Mouse (Mus musculus): ENCODE results near the gene Fbxl8. TPM values are rescaled to one million over a fixed set of nuclear protein-coding genes. Genes with fewer than 3 reads are reported as not detected.
"Not testable (repeated sequence)": the region's sequence is repeated elsewhere in the genome, so short reads cannot be mapped to it uniquely, and the experiment has no call there.

Fbxl8 gene
- polyA plus RNA-seq, 1 experiment from 2014 or later = 2.9 TPM

DNA sequence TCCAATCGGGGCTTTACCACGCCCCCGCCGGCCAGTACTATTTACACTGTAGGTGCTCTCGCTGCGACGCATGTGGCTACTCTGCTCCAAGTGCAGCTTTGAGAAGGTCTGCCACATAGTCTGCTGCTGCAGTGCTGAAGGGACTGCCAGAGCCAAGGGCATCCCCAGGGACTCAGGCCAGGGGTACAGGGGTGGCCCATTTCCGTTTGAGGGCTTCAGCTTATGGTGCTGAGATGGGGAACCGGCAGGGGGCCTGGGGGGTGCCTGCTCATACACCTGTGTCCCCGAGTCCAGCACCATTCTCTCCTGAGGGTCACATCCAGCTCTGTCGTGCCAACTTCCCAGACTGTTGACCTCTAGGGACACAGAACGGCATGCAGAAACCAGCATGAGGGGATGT is 21.1 kb downstream of the Fbxl8 start:
- peaks cover 6% of the 10 kb centered on the region; the same call in 1 of the 2 replicates for H3K4me1 ChIP-seq (ENCODE audit: control insufficient read depth, insufficient read depth, low read length)
- 52% methylated on average over 12 of the region's 12 CpGs for WGBS
- no peak overlapping the region for H3K4me3 ChIP-seq (ENCODE audit: low read depth, low read length)
- no peak overlapping the region for H3K27ac ChIP-seq (replicated peaks; ENCODE audit: low read depth, low read length)
- DNase-seq (ENCODE audit: low spot score) = no peak
- peaks cover 13% of the 10 kb centered on the region; the same call in 1 of the 2 replicates for H3K36me3 ChIP-seq (ENCODE audit: control insufficient read depth, insufficient read depth, low read length)
- peaks cover 8% of the 10 kb centered on the region for H3K27me3 ChIP-seq (replicated peaks; ENCODE audit: control insufficient read depth, insufficient read depth, low read length)
- H3K4me2 ChIP-seq (ENCODE audit: low read depth, low read length) = no peak overlapping the region
- ATAC-seq (ENCODE audit: low read depth) = no peak
- H3K9ac ChIP-seq (ENCODE audit: low read depth, low read length) = no peak overlapping the region
- H3K9me3 ChIP-seq (ENCODE audit: control insufficient read depth, low read length) = no peaks in the 10 kb centered on the region

DNA sequence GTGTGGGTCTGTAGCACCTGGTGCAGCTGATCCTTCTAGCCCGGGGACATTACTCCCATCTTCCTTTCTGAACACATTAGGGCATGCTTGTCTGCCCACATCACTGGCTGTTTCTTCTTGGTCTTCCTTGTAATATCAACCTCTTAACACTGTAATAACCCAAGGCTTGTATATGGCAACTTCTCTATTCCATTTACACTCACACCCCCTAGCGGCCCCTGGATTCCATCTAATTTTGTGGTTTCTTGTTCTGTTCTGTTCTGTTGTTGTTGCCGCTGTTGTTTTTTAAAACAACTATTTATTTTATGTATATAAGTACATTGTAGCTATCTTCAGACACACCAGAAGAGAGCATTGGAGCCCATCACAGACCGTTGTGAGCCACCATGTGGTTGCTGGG is 22.5 kb downstream of the Fbxl8 start:
- H3K36me3 ChIP-seq (ENCODE audit: control insufficient read depth, insufficient read depth, low read length) = peaks cover 13% of the 10 kb centered on the region; the same call in 1 of the 2 replicates
- H3K4me2 ChIP-seq (ENCODE audit: low read depth, low read length) = no peak overlapping the region
- ATAC-seq (ENCODE audit: low read depth) (no peak), DNase-seq (ENCODE audit: low spot score) (no peak)
- H3K4me1 ChIP-seq (ENCODE audit: control insufficient read depth, insufficient read depth, low read length) = peaks cover 9% of the 10 kb centered on the region; the same call in 1 of the 2 replicates
- H3K4me3 ChIP-seq (ENCODE audit: low read depth, low read length) = no peak overlapping the region
- peaks cover 11% of the 10 kb centered on the region for H3K27me3 ChIP-seq (replicated peaks; ENCODE audit: control insufficient read depth, insufficient read depth, low read length)
- no peak overlapping the region for H3K27ac ChIP-seq (replicated peaks; ENCODE audit: low read depth, low read length)
- no peak overlapping the region for H3K9ac ChIP-seq (ENCODE audit: low read depth, low read length)
- 85% methylated on average over 4 of the region's 4 CpGs for WGBS
- no peaks in the 10 kb centered on the region for H3K9me3 ChIP-seq (ENCODE audit: control insufficient read depth, low read length)

DNA sequence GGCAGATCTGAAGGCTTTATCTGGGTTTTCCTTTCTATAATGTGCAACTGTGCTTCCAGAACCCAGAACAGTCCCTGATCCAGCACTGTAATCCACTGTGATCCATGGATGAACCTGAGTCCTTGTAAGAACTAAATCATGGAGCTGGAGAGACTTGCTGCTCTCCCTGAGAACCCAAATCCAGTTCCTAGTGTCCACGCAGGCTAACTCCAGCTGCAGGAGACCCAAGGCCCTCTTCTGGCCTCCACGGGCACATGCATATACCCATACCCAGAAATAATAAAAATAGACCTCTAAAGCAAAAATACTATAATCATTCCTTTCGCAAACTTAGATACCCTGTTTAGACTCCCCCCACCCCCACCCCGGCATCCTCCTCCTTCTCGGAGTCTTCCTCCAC is 23.8 kb downstream of the Fbxl8 start:
- Histone ChIP-seq H3K4me2 (ENCODE audit: low read depth, low read length) (peak overlapping the region; percentile 64), H3K4me3 (ENCODE audit: low read depth, low read length) (peak overlapping the region; percentile 57; the same call in 1 of the 2 replicates), H3K27ac (replicated peaks; ENCODE audit: low read depth, low read length) (no peak overlapping the region), H3K4me1 (ENCODE audit: control insufficient read depth, insufficient read depth, low read length) (peaks cover 9% of the 10 kb centered on the region; the same call in 1 of the 2 replicates), H3K9me3 (ENCODE audit: control insufficient read depth, low read length) (no peaks in the 10 kb centered on the region), H3K36me3 (ENCODE audit: control insufficient read depth, insufficient read depth, low read length) (0 out of 2 replicates have a peak, but pooled peaks cover 8% of the 10 kb centered on the region), H3K9ac (ENCODE audit: low read depth, low read length) (no peak overlapping the region; the same call in 1 of the 2 replicates), H3K27me3 (replicated peaks; ENCODE audit: control insufficient read depth, insufficient read depth, low read length) (peaks cover 11% of the 10 kb centered on the region)
- WGBS = 93% methylated on average over 5 of the region's 5 CpGs
- ATAC-seq (ENCODE audit: low read depth) = no peak
- no peak for DNase-seq (ENCODE audit: low spot score)

DNA sequence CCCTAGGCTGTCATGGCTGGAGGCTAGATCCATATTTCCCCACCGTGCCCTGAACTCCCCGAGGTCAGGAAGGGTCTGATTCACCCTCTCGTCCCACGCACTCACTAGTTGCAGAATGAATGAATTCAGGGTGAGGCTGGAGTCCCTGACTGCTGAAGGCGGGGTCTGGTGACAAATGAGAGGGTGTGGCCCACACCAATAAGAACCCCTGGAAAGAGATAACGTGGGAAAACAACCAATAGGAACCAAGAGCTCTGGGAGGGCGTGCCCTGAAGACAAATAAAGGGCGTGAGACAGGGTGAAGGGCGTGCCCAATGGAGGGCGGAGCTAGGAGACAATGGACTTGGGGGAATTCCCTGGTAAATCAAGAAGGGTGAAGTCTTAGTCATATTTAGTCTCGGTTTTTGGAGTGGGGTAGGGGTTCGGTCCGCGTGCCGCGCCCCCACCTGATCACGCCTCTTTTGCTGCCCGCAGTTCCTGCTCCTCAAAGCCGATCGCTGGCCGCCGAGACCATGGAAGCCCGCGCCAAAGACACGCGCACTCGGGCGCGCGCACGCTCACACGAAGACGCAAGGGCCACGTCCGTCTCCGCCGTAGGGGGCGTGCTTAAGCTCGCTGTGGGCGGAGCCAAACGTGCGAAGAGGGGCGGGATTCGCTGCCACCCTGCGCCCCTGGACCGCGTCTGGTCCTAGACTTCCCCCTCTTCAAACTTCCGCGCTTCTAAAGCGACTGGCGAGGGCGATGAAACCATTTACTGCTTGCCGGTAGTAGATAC is 24.7 kb downstream of the Fbxl8 start:
- Histone ChIP-seq H3K4me2 (ENCODE audit: low read depth, low read length) (peak overlapping the region; percentile 64), H3K36me3 (ENCODE audit: control insufficient read depth, insufficient read depth, low read length) (0 out of 2 replicates have a peak, but pooled peaks cover 6% of the 10 kb centered on the region), H3K27me3 (replicated peaks; ENCODE audit: control insufficient read depth, insufficient read depth, low read length) (peaks cover 11% of the 10 kb centered on the region), H3K9ac (ENCODE audit: low read depth, low read length) (peak overlapping the region; percentile 68), H3K4me1 (ENCODE audit: control insufficient read depth, insufficient read depth, low read length) (peaks cover 9% of the 10 kb centered on the region; the same call in 1 of the 2 replicates), H3K4me3 (ENCODE audit: low read depth, low read length) (peak overlapping the region; percentile 57), H3K9me3 (ENCODE audit: control insufficient read depth, low read length) (no peaks in the 10 kb centered on the region), H3K27ac (replicated peaks; ENCODE audit: low read depth, low read length) (peak overlapping the region; percentile 76)
- under 1% methylated on average over 30 of the region's 53 CpGs for WGBS
- peak; percentile 98 for DNase-seq (ENCODE audit: low spot score)
- ATAC-seq (ENCODE audit: low read depth) = peak; percentile 94

DNA sequence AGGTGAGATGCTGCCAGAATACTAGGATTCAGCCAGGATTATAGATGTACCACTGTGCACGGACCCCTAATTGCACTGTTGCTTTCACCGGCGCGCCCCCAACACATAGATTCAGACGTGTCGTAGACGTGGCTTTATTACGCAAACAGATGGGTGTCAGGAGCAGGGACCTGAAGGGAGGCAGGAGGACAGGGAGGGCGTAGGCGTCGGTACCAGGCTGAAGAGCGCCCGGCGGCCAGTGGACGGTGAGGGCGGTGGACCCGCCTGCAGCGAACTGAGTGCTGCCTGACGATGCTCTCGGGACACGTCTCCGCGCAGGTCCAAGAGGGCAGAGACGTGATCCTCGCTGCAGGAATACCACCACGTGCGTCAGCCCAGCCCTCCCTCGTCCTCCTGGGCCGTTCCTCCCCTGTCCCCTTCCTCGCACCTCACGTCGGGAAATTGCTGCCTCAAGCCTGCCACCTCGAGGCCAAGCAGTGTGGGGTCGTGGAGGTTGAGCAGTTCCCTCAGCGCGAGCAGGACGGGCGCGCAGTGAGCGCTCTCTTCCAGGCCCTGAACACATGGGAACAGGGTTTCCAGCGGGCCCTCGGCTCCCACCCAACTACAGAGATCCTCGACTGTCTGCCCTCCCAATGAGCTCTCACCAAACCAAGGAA is 25.5 kb downstream of the Fbxl8 start, which contains the start of gene 4931428F04Rik:
Gene 4931428F04Rik, minus strand, starts transcription at position 60 of the 656 bp plus-strand sequence.
- Histone ChIP-seq H3K4me3 (ENCODE audit: low read depth, low read length) (peak within 1 kb of the TSS; percentile 57), H3K9ac (ENCODE audit: low read depth, low read length) (peak within 1 kb of the TSS; percentile 68), H3K36me3 (ENCODE audit: control insufficient read depth, insufficient read depth, low read length) (0 out of 2 replicates have a peak, but pooled peaks cover 6% of the 10 kb centered on the region), H3K9me3 (ENCODE audit: control insufficient read depth, low read length) (no peaks in the 10 kb centered on the region), H3K27me3 (replicated peaks; ENCODE audit: control insufficient read depth, insufficient read depth, low read length) (peaks cover 11% of the 10 kb centered on the region), H3K27ac (replicated peaks; ENCODE audit: low read depth, low read length) (peak within 1 kb of the TSS; percentile 76), H3K4me2 (ENCODE audit: low read depth, low read length) (peak within 1 kb of the TSS; percentile 64), H3K4me1 (ENCODE audit: control insufficient read depth, insufficient read depth, low read length) (peaks cover 9% of the 10 kb centered on the region; the same call in 1 of the 2 replicates)
- peak; percentile 51 for DNase-seq (ENCODE audit: low spot score)
- ATAC-seq (ENCODE audit: low read depth) = peak; percentile 17; the same call in 1 of the 2 replicates
- 2% methylated on average over 24 of the region's 43 CpGs for WGBS

DNA sequence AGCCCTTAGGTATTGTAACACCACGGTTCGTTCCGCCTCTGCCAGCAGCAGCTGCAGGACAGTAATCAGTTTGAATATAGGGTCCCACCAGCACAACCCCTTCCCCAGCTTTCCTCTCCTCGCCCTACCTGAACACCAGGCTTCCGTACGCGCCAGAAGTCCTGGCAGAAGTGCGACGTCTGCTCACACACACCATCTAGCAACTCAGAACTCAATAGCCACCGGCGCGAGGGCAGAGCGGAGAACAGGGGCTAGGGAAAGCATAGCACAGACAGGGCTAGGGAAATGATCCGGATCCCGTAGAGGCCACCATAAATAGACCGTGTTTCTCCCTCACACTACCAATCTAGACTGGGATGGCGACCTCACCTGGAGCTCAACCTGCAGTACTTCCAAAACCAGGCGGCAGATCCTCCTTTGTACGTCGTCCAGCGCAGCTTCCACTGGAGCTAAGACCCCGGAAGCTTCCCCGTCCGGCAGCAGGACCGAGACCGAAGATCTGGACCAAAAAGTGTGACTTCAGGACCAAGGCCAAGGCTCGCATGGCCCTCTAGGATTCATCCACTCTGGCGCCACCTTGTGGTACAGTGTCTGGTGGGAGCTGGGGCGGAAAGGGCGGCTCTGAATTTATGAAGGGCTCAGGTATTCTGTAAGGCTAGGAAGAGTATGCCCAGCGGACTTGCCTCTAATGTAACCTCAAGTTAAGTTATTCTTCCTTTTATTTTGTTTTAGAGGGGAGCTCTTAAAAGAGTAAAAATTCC is 26.3 kb downstream of the Fbxl8 start:
- DNase-seq (ENCODE audit: low spot score) (peak; percentile 90), ATAC-seq (ENCODE audit: low read depth) (no peak)
- peak overlapping the region; percentile 57; the same call in 1 of the 2 replicates for H3K4me3 ChIP-seq (ENCODE audit: low read depth, low read length)
- 6% methylated on average over 31 of the region's 31 CpGs for WGBS
- H3K36me3 ChIP-seq (ENCODE audit: control insufficient read depth, insufficient read depth, low read length) = 0 out of 2 replicates have a peak, but pooled peaks cover under 1% of the 10 kb centered on the region
- H3K4me1 ChIP-seq (ENCODE audit: control insufficient read depth, insufficient read depth, low read length) = peaks cover 9% of the 10 kb centered on the region; the same call in 1 of the 2 replicates
- no peak overlapping the region for H3K27ac ChIP-seq (replicated peaks; ENCODE audit: low read depth, low read length)
- H3K9me3 ChIP-seq (ENCODE audit: control insufficient read depth, low read length) = no peaks in the 10 kb centered on the region
- H3K4me2 ChIP-seq (ENCODE audit: low read depth, low read length) = peak overlapping the region; percentile 64
- no peak overlapping the region for H3K9ac ChIP-seq (ENCODE audit: low read depth, low read length)
- H3K27me3 ChIP-seq (replicated peaks; ENCODE audit: control insufficient read depth, insufficient read depth, low read length) = peaks cover 11% of the 10 kb centered on the region

DNA sequence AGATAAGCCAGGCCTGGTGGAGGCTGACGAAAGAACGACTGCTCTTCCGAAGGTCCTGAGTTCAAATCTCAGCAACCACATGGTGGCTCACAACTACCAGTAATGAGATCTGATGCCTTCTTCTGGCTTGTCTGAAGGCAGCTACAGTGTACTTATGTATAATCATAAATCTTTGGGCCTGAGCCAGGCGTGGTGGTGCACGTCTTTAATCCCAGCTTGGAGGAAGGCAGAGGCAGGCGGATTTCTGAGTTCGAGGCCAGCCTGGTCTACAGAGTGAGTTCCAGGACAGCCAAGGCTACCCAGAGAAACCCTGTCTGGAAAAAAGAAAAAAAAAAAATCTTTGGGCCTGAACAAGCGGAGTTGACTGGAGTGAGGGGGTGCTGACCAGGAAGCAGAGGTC is 26.9 kb downstream of the Fbxl8 start:
- H3K4me1 ChIP-seq (ENCODE audit: control insufficient read depth, insufficient read depth, low read length); H3K9me3 ChIP-seq (ENCODE audit: control insufficient read depth, low read length); H3K36me3 ChIP-seq (ENCODE audit: control insufficient read depth, insufficient read depth, low read length); H3K4me2 ChIP-seq (ENCODE audit: low read depth, low read length); DNase-seq (ENCODE audit: low spot score); H3K4me3 ChIP-seq (ENCODE audit: low read depth, low read length); H3K27ac ChIP-seq (replicated peaks; ENCODE audit: low read depth, low read length); H3K9ac ChIP-seq (ENCODE audit: low read depth, low read length); ATAC-seq (ENCODE audit: low read depth): not testable (repeated sequence)
- WGBS = 83% methylated on average over 8 of the region's 8 CpGs
- peaks cover 11% of the 10 kb centered on the region for H3K27me3 ChIP-seq (replicated peaks; ENCODE audit: control insufficient read depth, insufficient read depth, low read length)

DNA sequence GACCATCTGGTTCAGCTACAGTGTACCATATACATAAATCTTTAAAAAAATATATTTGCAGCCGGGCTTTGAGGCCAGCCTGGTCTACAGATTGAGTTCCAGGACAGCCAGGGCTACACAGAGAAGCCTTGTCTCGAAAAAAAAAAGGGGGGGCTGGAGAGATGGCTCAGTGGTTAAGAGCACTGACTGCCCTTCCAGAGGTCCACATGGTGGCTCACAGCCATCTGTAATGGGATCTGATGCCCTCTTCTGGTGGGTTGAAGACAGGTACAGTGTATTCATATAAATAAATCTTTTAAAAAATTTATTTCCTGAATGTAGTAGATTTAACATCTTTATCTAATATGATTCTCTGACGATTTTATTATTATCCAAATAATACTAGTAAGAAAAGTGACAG is 27.4 kb downstream of the Fbxl8 start:
- not testable (repeated sequence) for H3K4me3 ChIP-seq (ENCODE audit: low read depth, low read length); ATAC-seq (ENCODE audit: low read depth); H3K4me2 ChIP-seq (ENCODE audit: low read depth, low read length); H3K27ac ChIP-seq (replicated peaks; ENCODE audit: low read depth, low read length); H3K36me3 ChIP-seq (ENCODE audit: control insufficient read depth, insufficient read depth, low read length); DNase-seq (ENCODE audit: low spot score); H3K9ac ChIP-seq (ENCODE audit: low read depth, low read length); H3K9me3 ChIP-seq (ENCODE audit: control insufficient read depth, low read length)
- H3K4me1 ChIP-seq (ENCODE audit: control insufficient read depth, insufficient read depth, low read length) = peaks cover 11% of the 10 kb centered on the region; the same call in 1 of the 2 replicates
- H3K27me3 ChIP-seq (replicated peaks; ENCODE audit: control insufficient read depth, insufficient read depth, low read length) = peaks cover 11% of the 10 kb centered on the region
- 62% methylated on average over 3 of the region's 3 CpGs for WGBS
